Mouse (Mus musculus): ENCODE measurements around the gene Gfer. TPM values are rescaled to one million over a fixed set of nuclear protein-coding genes. Genes with fewer than 3 reads are reported as not detected.
"Not testable (repeated sequence)": the region's sequence is repeated elsewhere in the genome, so short reads cannot be mapped to it uniquely, and the experiment has no call there.

Gene Gfer
- polyA plus RNA-seq, 1 experiment, result not detected

- H3K4me1 ChIP-seq (ENCODE audit: control insufficient read depth, insufficient read depth, low read length), result peaks cover 21% of the 10 kb centered on the region
- TF ChIP-seq CTCF (IDR thresholded peaks at IDR 0.05; ENCODE audit: insufficient read depth, low read depth, low read length), result no peak
- no peak for TF ChIP-seq POLR2A (IDR thresholded peaks at IDR 0.05; ENCODE audit: insufficient read depth, low read depth, low read length)
- no peak overlapping the region for H3K4me3 ChIP-seq (ENCODE audit: insufficient read depth, low read depth, low read length)
- WGBS, result 94% methylated on average over 5 of the region's 5 CpGs
- no peak overlapping the region for H3K27ac ChIP-seq (ENCODE audit: insufficient read depth, low read depth, low read length)
These were observed 19.1 kb downstream of the Gfer start for GRCm38 (mm10) chr17:24676877-24677276.

GRCm38 (mm10) chr17:24676187-24676586, 19.8 kb downstream of the Gfer start:
- Histone ChIP-seq H3K4me3 (ENCODE audit: insufficient read depth, low read depth, low read length) (no peak overlapping the region), H3K4me1 (ENCODE audit: control insufficient read depth, insufficient read depth, low read length) (peaks cover 24% of the 10 kb centered on the region), H3K27ac (ENCODE audit: insufficient read depth, low read depth, low read length) (no peak overlapping the region)
- TF ChIP-seq POLR2A (IDR thresholded peaks at IDR 0.05; ENCODE audit: insufficient read depth, low read depth, low read length), result no peak
- WGBS, result 37% methylated on average over 2 of the region's 2 CpGs

GRCm38 (mm10) chr17:24674277-24674676, 21.7 kb downstream of the Gfer start:
- 53% methylated on average over 7 of the region's 7 CpGs for WGBS
- TF ChIP-seq POLR2A (IDR thresholded peaks at IDR 0.05; ENCODE audit: insufficient read depth, low read depth, low read length) (no peak), CTCF (IDR thresholded peaks at IDR 0.05; ENCODE audit: insufficient read depth, low read depth, low read length) (no peak)

GRCm38 (mm10) chr17:24672141-24672540, 23.8 kb downstream of the Gfer start:
- no peak overlapping the region for H3K27ac ChIP-seq (ENCODE audit: insufficient read depth, low read depth, low read length)
- peaks cover 26% of the 10 kb centered on the region for H3K4me1 ChIP-seq (ENCODE audit: control insufficient read depth, insufficient read depth, low read length)
- H3K4me3 ChIP-seq (ENCODE audit: insufficient read depth, low read depth, low read length), result no peak overlapping the region
- WGBS, result 32% methylated on average over 5 of the region's 5 CpGs
- TF ChIP-seq POLR2A (IDR thresholded peaks at IDR 0.05; ENCODE audit: insufficient read depth, low read depth, low read length) (no peak), CTCF (IDR thresholded peaks at IDR 0.05; ENCODE audit: insufficient read depth, low read depth, low read length) (no peak)

More at GRCm38 (mm10) chr17:24674277-24674676, 21.7 kb downstream of the Gfer start:
- H3K27ac ChIP-seq (ENCODE audit: insufficient read depth, low read depth, low read length), result no peak overlapping the region
- peaks cover 26% of the 10 kb centered on the region for H3K4me1 ChIP-seq (ENCODE audit: control insufficient read depth, insufficient read depth, low read length)
- H3K4me3 ChIP-seq (ENCODE audit: insufficient read depth, low read depth, low read length), result no peak overlapping the region

GRCm38 (mm10) chr17:24671346-24671745, 24.6 kb downstream of the Gfer start:
- Histone ChIP-seq H3K4me1 (ENCODE audit: control insufficient read depth, insufficient read depth, low read length) (peaks cover 26% of the 10 kb centered on the region), H3K4me3 (ENCODE audit: insufficient read depth, low read depth, low read length) (no peak overlapping the region), H3K27ac (ENCODE audit: insufficient read depth, low read depth, low read length) (no peak overlapping the region)
- TF ChIP-seq POLR2A (IDR thresholded peaks at IDR 0.05; ENCODE audit: insufficient read depth, low read depth, low read length) (no peak), CTCF (IDR thresholded peaks at IDR 0.05; ENCODE audit: insufficient read depth, low read depth, low read length) (no peak)
- WGBS, result 68% methylated on average over 5 of the region's 5 CpGs

- H3K4me3 ChIP-seq (ENCODE audit: insufficient read depth, low read depth, low read length), result peak overlapping the region; percentile 81
- TF ChIP-seq CTCF (IDR thresholded peaks at IDR 0.05; ENCODE audit: insufficient read depth, low read depth, low read length) (no peak), POLR2A (IDR thresholded peaks at IDR 0.05; ENCODE audit: insufficient read depth, low read depth, low read length) (no peak)
- H3K27ac ChIP-seq (ENCODE audit: insufficient read depth, low read depth, low read length), result no peak overlapping the region
- 3% methylated on average over 8 of the region's 8 CpGs for WGBS
- peaks cover 23% of the 10 kb centered on the region for H3K4me1 ChIP-seq (ENCODE audit: control insufficient read depth, insufficient read depth, low read length)
These were observed 25.6 kb downstream of the Gfer start for GRCm38 (mm10) chr17:24670246-24670844.

GRCm38 (mm10) chr17:24669545-24670245, 26.3 kb downstream of the Gfer start, which contains the start of gene Zfp598:
Zfp598 (plus strand) TSS chr17:24669687.
- Histone ChIP-seq H3K4me3 (ENCODE audit: insufficient read depth, low read depth, low read length) (peak within 1 kb of the TSS; percentile 81), H3K4me1 (ENCODE audit: control insufficient read depth, insufficient read depth, low read length) (peaks cover 23% of the 10 kb centered on the region), H3K27ac (ENCODE audit: insufficient read depth, low read depth, low read length) (peak within 1 kb of the TSS; percentile 43)
- WGBS, result under 1% methylated on average over 71 of the region's 80 CpGs
- peak; percentile 97 for TF ChIP-seq POLR2A (IDR thresholded peaks at IDR 0.05; ENCODE audit: insufficient read depth, low read depth, low read length)
- no peak for TF ChIP-seq CTCF (IDR thresholded peaks at IDR 0.05; ENCODE audit: insufficient read depth, low read depth, low read length)

GRCm38 (mm10) chr17:24669214-24669544, 26.8 kb downstream of the Gfer start:
- WGBS, result 9% methylated on average over 15 of the region's 15 CpGs
- H3K4me1 ChIP-seq (ENCODE audit: control insufficient read depth, insufficient read depth, low read length), result peaks cover 19% of the 10 kb centered on the region
- peak overlapping the region; percentile 43 for H3K27ac ChIP-seq (ENCODE audit: insufficient read depth, low read depth, low read length)
- H3K4me3 ChIP-seq (ENCODE audit: insufficient read depth, low read depth, low read length), result peak overlapping the region; percentile 81

GRCm38 (mm10) chr17:24667416-24667815, 28.5 kb downstream of the Gfer start:
- WGBS, result 31% methylated on average over 6 of the region's 6 CpGs
- Histone ChIP-seq H3K4me3 (ENCODE audit: insufficient read depth, low read depth, low read length) (no peak overlapping the region), H3K4me1 (ENCODE audit: control insufficient read depth, insufficient read depth, low read length) (peaks cover 11% of the 10 kb centered on the region), H3K27ac (ENCODE audit: insufficient read depth, low read depth, low read length) (no peak overlapping the region)
- TF ChIP-seq CTCF (IDR thresholded peaks at IDR 0.05; ENCODE audit: insufficient read depth, low read depth, low read length) (no peak), POLR2A (IDR thresholded peaks at IDR 0.05; ENCODE audit: insufficient read depth, low read depth, low read length) (no peak)

- H3K27ac ChIP-seq (ENCODE audit: insufficient read depth, low read depth, low read length); H3K4me1 ChIP-seq (ENCODE audit: control insufficient read depth, insufficient read depth, low read length); H3K4me3 ChIP-seq (ENCODE audit: insufficient read depth, low read depth, low read length): not testable (repeated sequence)
- 70% methylated on average over 7 of the region's 7 CpGs for WGBS
These were observed 28.9 kb downstream of the Gfer start for GRCm38 (mm10) chr17:24667011-24667410.

All from olfactory bulb, adult 2 months (tissue).